Mouse (Mus musculus) spleen, adult 2 months (tissue): ENCODE measurements around the gene D930048N14Rik. TPM values are rescaled to one million over a fixed set of nuclear protein-coding genes. Genes with fewer than 3 reads are reported as not detected.
"Not testable (repeated sequence)": the region's sequence is repeated elsewhere in the genome, so short reads cannot be mapped to it uniquely, and the experiment has no call there.

Source experiments
- DNase-seq, 2 experiments: peaks; one replicate each; pipeline versions ENCODE4 v3.0.0 to v3.0.0-alpha.2; 2012 to 2021; ENCODE audit warnings: low spot score in 2 of 2, low read depth in 1 of 2
- H3K27ac ChIP-seq: fragments of 200-500 bp; 2 replicates; pipeline ENCODE4 v1.5.1; 2012; ENCODE audit warnings: low read length, inconsistent platforms; ENCODE audit not compliant: insufficient read depth
- H3K27me3 ChIP-seq: fragments of 200-500 bp; 2 replicates; pipeline ENCODE4 v1.6.1; 2012; ENCODE audit warnings: mild to moderate bottlenecking, moderate library complexity, low read length, inconsistent platforms; ENCODE audit not compliant: control insufficient read depth, insufficient read depth
- H3K36me3 ChIP-seq: fragments of 200-500 bp; 2 replicates; pipeline ENCODE4 v1.6.1; 2012; ENCODE audit warnings: mild to moderate bottlenecking, low read length, inconsistent platforms; ENCODE audit not compliant: control insufficient read depth, insufficient read depth
- H3K4me1 ChIP-seq: fragments of 200-500 bp; 2 replicates; pipeline ENCODE4 v1.6.1; 2011; ENCODE audit warnings: inconsistent platforms; ENCODE audit not compliant: control insufficient read depth, insufficient read depth, insufficient read length
- H3K4me3 ChIP-seq: fragments of 200-500 bp; 2 replicates; pipeline ENCODE4 v1.5.1; 2011; ENCODE audit warnings: mild to moderate bottlenecking, inconsistent platforms; ENCODE audit not compliant: insufficient read depth, insufficient read length; ENCODE audit errors: extremely low read depth
- CTCF ChIP-seq: fragments of 200-500 bp; IDR thresholded peaks from 2 replicates; pipeline ENCODE4 v1.5.1; 2011; ENCODE audit warnings: mild to moderate bottlenecking, inconsistent platforms; ENCODE audit not compliant: insufficient read depth, insufficient read length, insufficient replicate concordance; ENCODE audit errors: extremely low read depth
- POLR2A ChIP-seq: fragments of 200-500 bp; IDR thresholded peaks from 2 replicates; pipeline ENCODE4 v1.6.1; 2011; ENCODE audit warnings: low read depth, low read length, inconsistent platforms
- WGBS: fragments of 180-500 bp; shearing (Covaris S2); methylation state at CpG from one replicate; pipeline ENCODE4 v1.1.7; 2018; 5-methylcytosine and 5-hydroxymethylcytosine counted together
- polyA plus RNA-seq: library from polyadenylated mRNA; depleted of rRNA; stranded (reverse); fragments of >200 nt; gene quantifications from 2 replicates; pipeline ENCODE4 v1.2.3, GENCODE M21; 2012

D930048N14Rik gene
- polyA plus RNA-seq, 1 experiment: 3.4 TPM

DNA sequence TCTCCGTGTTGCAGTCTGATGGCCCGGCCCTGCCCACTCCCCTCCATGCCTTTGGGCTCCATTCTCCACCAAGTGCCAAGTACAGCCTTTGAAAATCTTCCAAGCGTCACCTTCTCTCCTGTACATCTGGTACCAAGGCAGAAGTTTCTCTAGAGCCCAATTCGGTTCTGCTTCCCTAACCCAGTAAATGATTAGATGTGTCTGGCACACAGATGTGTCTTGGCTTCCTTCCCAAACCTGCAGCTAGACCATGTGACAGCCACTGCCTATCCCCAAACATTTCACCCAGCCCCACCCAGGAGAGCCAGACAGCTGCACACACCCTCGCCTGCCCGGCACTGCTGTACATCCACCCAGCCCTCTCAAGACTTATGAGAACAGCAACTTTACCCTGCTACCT is 8.0 kb downstream of the D930048N14Rik start:
- no peak for DNase-seq
- H3K4me1 ChIP-seq: no peaks in the 10 kb centered on the region
- no peak for TF ChIP-seq POLR2A
- no peak for TF ChIP-seq CTCF
- no peak overlapping the region for H3K27ac ChIP-seq
- H3K4me3 ChIP-seq: no peak overlapping the region
- 31% methylated on average over 6 of the region's 6 CpGs for WGBS
- no peaks in the 10 kb centered on the region for H3K36me3 ChIP-seq
- H3K27me3 ChIP-seq: no peaks in the 10 kb centered on the region

DNA sequence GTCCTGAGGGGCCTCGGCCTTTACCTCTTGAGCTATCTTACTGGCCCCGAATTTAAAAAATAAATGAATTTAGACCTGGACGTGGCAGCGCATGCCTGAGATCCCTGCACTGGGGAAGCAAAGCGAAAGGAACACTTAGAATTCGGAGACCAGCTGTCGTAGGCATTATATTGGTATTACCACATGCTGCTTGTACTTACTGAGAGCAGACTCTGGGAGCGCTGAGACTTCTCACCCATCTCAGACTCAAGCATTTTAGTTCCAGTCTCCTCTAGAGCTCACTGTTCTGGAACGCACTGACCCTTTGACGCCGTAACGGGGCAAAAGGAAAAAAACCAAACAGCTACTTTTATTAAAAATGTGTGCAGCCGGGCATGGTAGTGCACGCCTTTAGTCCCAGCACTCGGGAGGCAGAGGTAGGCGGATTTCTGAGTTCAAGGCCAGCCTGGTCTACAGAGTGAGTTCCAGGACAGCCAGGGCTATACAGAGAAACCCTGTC is 11.2 kb downstream of the D930048N14Rik start:
- DNase-seq: no peak
- WGBS: 91% methylated on average over 16 of the region's 16 CpGs
- TF ChIP-seq POLR2A: no peak
- no peak for TF ChIP-seq CTCF
- H3K36me3 ChIP-seq: no peaks in the 10 kb centered on the region
- H3K27me3 ChIP-seq: no peaks in the 10 kb centered on the region
- no peak overlapping the region for H3K4me3 ChIP-seq
- H3K4me1 ChIP-seq: no peaks in the 10 kb centered on the region
- no peak overlapping the region for H3K27ac ChIP-seq

DNA sequence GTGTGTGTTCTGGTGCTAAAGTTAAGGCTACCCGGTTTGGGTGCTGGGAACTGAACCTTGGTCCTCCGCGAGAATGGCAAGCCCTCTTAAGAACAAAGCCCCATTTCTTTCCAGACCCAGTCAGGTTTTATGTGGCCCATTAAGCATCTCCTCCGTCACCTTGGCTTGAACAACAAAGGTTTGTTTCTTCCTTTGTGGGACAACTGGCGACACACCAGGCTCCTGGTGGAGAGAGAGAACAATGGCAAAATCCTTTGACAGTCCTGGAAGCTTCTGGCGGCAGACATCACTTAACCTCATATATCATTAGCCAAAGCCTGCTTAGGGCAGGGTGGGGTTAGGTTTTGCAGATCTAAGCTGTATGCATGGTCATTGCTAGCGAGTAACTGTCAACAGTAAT is 11.9 kb downstream of the D930048N14Rik start:
- DNase-seq: no peak
- Histone ChIP-seq H3K4me3 (no peak overlapping the region), H3K4me1 (no peaks in the 10 kb centered on the region), H3K27ac (no peak overlapping the region), H3K36me3 (no peaks in the 10 kb centered on the region), H3K27me3 (no peaks in the 10 kb centered on the region)
- WGBS: 91% methylated on average over 7 of the region's 7 CpGs
- TF ChIP-seq CTCF (no peak), POLR2A (no peak)

DNA sequence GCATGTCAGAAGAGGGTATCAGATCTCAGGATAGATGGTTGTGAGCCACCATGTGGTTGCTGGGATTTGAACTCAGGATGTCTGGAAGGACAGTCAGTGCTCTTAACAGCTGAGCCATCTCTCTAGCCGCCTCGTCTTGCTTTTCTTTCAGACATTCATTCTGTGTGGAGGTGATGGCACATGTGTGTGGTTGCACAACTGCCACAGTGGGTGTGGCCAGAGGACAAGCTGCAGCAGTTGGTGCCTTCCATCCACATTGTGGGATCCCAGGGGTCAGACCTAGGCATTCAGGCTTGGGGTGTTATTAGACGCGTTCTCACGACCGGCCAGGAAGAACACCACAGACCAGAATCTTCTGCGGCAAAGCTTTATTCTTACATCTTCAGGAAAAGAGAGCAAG is 14.0 kb downstream of the D930048N14Rik start:
- 91% methylated on average over 7 of the region's 7 CpGs for WGBS
- DNase-seq, H3K27me3 ChIP-seq, H3K4me1 ChIP-seq, H3K27ac ChIP-seq, H3K36me3 ChIP-seq, H3K4me3 ChIP-seq: not testable (repeated sequence)

DNA sequence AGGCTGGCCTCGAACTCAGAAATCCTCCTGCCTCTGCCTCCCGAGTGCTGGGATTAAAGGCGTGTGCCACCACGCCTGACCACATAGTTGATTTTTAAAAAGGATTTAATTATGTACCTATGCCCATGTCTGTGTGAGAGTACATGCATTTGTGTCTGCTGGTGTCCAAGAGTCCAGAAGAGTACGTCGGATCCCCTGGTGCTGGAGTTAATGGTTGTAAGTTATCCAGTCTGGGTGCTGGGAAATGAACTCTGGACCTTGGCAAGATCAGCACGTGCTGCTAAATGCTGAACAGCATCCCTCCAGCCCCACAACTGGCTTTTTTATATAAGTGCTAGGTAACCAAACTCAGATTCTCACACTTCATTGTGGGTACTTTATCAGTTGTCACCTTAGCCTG is 20.1 kb downstream of the D930048N14Rik start:
- TF ChIP-seq CTCF (no peak), POLR2A (no peak)
- Histone ChIP-seq H3K27me3 (no peaks in the 10 kb centered on the region), H3K4me3 (no peak overlapping the region), H3K36me3 (no peaks in the 10 kb centered on the region), H3K27ac (no peak overlapping the region), H3K4me1 (no peaks in the 10 kb centered on the region)
- WGBS: 93% methylated on average over 7 of the region's 7 CpGs
- no peak for DNase-seq

DNA sequence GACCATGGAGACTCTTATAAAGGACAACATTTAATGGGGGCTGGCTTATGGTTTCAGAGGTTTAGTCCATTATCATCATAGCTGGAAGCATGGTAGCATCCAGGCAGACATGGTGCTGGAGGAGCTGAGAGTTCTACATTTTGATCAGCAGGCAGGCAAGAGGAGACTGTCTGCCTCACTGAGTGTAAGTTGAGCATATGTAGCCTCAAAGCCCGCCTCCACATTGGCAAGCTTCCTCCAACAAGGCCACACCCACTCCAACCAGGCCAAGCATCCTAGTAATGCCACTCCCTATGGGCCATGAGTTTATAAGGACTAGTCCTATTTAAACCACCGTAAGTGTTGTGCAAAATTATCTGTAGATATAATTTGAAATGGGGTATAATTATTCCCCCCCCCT is 20.6 kb downstream of the D930048N14Rik start:
- H3K36me3 ChIP-seq: no peaks in the 10 kb centered on the region
- WGBS: 76% methylated on average over 2 of the region's 2 CpGs
- no peaks in the 10 kb centered on the region for H3K4me1 ChIP-seq
- H3K27ac ChIP-seq: no peak overlapping the region
- no peak overlapping the region for H3K4me3 ChIP-seq
- no peak for TF ChIP-seq POLR2A
- TF ChIP-seq CTCF: no peak
- no peaks in the 10 kb centered on the region for H3K27me3 ChIP-seq
- DNase-seq: no peak

DNA sequence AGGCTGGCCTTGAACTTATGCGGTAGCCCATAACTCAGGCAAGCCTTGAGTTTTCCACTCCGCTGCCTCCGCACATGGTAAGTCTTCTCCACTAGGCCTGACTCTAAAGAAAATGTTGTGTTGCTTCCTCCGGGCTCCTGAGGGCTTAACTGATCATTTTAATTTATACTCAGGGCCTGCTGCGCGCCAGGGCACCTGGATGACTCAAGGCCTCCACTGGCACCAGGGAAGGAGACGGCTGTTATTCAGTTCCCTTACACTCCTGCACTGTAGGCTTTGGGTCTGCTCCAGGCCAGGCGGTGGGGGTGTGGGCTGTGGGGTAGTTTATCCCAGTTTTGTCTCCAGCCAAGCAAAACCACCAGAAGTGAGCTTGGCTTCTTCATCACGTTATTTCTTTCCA is 22.5 kb downstream of the D930048N14Rik start:
- DNase-seq: no peak
- Histone ChIP-seq H3K36me3 (no peaks in the 10 kb centered on the region), H3K4me3 (no peak overlapping the region), H3K4me1 (no peaks in the 10 kb centered on the region), H3K27ac (no peak overlapping the region), H3K27me3 (no peaks in the 10 kb centered on the region)
- WGBS: 87% methylated on average over 9 of the region's 9 CpGs
- TF ChIP-seq CTCF (no peak), POLR2A (no peak)
